Mouse (Mus musculus): Measurements from ENCODE around the gene Wdr44.

DNA sequence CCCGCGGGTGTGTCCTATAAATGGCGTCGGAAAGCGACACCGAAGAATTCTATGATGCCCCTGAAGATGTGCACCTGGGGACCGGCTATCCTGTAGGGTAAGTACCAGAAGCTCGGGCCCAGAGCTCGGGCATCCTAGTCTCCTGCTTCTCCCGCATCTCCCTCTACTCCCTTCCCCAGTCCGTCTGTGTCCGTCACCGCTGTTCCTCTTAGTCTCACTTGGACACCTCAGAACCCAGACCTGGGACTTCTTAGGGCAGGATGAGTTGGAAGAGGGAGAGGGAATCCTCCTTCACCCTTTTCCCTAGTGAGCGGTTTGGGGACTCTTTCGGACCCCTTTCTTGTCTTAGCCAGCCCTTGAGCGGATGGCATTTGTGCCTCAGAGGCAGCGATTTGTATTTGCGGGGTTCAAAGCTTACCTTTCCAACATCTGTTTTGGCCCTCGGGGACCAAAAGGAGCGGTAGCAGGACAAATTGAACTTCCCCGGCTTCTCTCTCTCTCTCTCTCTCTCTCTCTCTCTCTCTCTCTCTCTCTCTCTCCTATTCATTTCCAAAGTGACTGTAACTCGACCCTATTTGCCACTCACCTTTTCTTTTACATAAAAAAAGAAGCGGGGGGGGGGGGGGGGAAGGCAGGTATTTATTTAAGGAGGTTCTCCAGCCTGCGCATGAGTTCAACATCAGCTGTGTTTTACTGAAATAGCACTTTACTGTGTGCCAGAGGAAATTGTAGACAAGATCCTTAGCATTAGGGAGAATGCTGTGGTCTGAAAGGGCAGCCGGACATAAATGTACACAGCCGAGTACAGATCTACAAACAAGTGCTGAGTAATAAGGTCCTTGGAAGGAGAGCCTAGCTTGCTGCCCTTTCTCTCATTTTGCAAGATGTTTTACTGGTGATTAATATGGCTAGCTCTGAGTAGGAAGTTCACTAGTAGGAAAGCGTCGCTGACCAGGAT is 871 bp downstream of the Wdr44 start:
- TF ChIP-seq CTCF (IDR thresholded peaks at IDR 0.05; ENCODE audit: insufficient read depth, low read depth, low read length) (no peak), POLR2A (IDR thresholded peaks at IDR 0.05; ENCODE audit: insufficient read depth, low read depth, low read length) (no peak)
